Mouse (Mus musculus) erythroblast, embryonic 14.5 days (primary cell): Measurements from ENCODE around the gene Apobec4. TPM values are rescaled to one million over a fixed set of nuclear protein-coding genes. Genes with fewer than 3 reads are reported as not detected.
"Not testable (repeated sequence)": the region's sequence is repeated elsewhere in the genome, so short reads cannot be mapped to it uniquely, and the experiment has no call there.

Experiments
- H3K27me3 ChIP-seq: 2 replicates; pipeline ENCODE4 v1.6.1; 2012; ENCODE audit warnings: inconsistent platforms; ENCODE audit not compliant: control insufficient read depth
- H3K36me3 ChIP-seq: 2 replicates; pipeline ENCODE4 v1.6.1; 2012; ENCODE audit warnings: mild to moderate bottlenecking, inconsistent platforms; ENCODE audit not compliant: control insufficient read depth
- H3K4me1 ChIP-seq: 2 replicates; pipeline ENCODE4 v1.6.1; 2012; ENCODE audit warnings: inconsistent platforms; ENCODE audit not compliant: control insufficient read depth
- H3K4me3 ChIP-seq: replicated peaks from 2 replicates; pipeline ENCODE3; 2012; ENCODE audit warnings: moderate library complexity, mild to moderate bottlenecking, inconsistent platforms
- H3K9me3 ChIP-seq: 2 replicates; pipeline ENCODE4 v1.6.1; 2012; ENCODE audit warnings: low read length, inconsistent platforms, mixed read lengths; ENCODE audit not compliant: control insufficient read depth
- GATA1 ChIP-seq: IDR thresholded peaks from 2 replicates; pipeline ENCODE4 v1.6.1; 2012; ENCODE audit warnings: low read length, inconsistent platforms, mixed read lengths
- TAL1 ChIP-seq: IDR thresholded peaks from 3 replicates; pipeline ENCODE4 v1.6.1; 2012; ENCODE audit warnings: low read length, inconsistent platforms, mixed read lengths
- polyA plus RNA-seq: library from polyadenylated mRNA; stranded (reverse); fragments of >175 nt; gene quantifications from 2 replicates; pipeline ENCODE4 v1.2.3, GENCODE M21; 2012

Gene Apobec4
- polyA plus RNA-seq, 1 experiment: not detected

DNA sequence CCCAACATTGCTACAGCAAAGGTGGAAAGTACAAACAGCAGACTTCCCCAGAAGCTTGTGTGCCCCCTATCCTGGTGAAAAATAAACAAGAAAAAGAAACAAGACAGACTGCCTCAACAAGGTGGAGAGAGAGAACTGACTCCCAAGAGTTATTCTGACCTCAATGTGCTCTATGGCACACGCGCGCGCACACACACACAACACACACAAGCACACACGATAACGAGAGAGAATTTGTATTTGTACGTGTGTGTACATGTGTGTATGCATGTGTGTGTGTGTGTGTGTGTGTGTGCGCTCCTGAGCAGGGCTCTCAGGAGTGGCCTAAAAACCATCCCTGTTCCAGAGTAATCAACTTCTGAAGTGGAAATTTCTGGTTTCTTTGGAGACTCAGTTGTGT is 34.3 kb downstream of the Apobec4 start:
- H3K27me3 ChIP-seq: no peaks in the 10 kb centered on the region
- no peaks in the 10 kb centered on the region for H3K9me3 ChIP-seq
- no peaks in the 10 kb centered on the region for H3K36me3 ChIP-seq
- no peak overlapping the region for H3K4me3 ChIP-seq
- TF ChIP-seq TAL1: no peak
- TF ChIP-seq GATA1: no peak
- no peaks in the 10 kb centered on the region for H3K4me1 ChIP-seq

- H3K9me3 ChIP-seq, H3K4me3 ChIP-seq, H3K27me3 ChIP-seq, H3K36me3 ChIP-seq, H3K4me1 ChIP-seq: not testable (repeated sequence)
Measured at GRCm38 (mm10) chr1:152785446-152785845, 35.1 kb downstream of the Apobec4 start.

GRCm38 (mm10) chr1:152786953-152787352 is 36.6 kb downstream of the Apobec4 start:
- Histone ChIP-seq H3K4me1 (no peaks in the 10 kb centered on the region; the same call in 1 of the 2 replicates), H3K4me3 (no peak overlapping the region), H3K9me3 (no peaks in the 10 kb centered on the region), H3K36me3 (no peaks in the 10 kb centered on the region), H3K27me3 (no peaks in the 10 kb centered on the region)
- TF ChIP-seq GATA1: no peak
- no peak for TF ChIP-seq TAL1

- Histone ChIP-seq H3K4me3 (no peak overlapping the region), H3K9me3 (no peaks in the 10 kb centered on the region), H3K36me3 (no peaks in the 10 kb centered on the region), H3K4me1 (no peaks in the 10 kb centered on the region; the same call in 1 of the 2 replicates), H3K27me3 (no peaks in the 10 kb centered on the region)
- no peak for TF ChIP-seq GATA1
- TF ChIP-seq TAL1: no peak
Measured at GRCm38 (mm10) chr1:152788121-152788660, 37.8 kb downstream of the Apobec4 start.

DNA sequence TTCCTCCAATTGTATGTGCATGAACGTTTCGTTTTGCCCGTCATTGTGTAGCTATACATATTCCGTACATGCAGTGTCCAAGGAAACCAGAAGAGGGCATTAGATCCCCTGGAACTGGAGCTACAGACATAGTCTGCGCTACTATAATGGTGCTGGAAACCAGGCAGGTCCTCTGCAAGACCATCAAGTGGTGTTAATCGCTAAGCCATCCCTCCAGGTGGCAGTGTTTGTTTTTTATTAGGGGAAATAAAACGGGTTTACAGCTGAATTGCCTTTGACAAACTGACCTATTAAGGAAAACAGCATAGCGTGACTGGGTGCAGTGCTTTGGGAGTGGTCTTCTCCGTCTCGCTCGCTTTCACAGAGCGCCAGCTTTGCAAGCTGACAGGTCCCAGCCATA is 39.9 kb downstream of the Apobec4 start:
- TF ChIP-seq GATA1 (no peak), TAL1 (no peak)
- no peaks in the 10 kb centered on the region for H3K27me3 ChIP-seq
- H3K9me3 ChIP-seq: no peaks in the 10 kb centered on the region
- H3K36me3 ChIP-seq: no peaks in the 10 kb centered on the region
- H3K4me1 ChIP-seq: no peaks in the 10 kb centered on the region; the same call in 1 of the 2 replicates
- H3K4me3 ChIP-seq: no peak overlapping the region

DNA sequence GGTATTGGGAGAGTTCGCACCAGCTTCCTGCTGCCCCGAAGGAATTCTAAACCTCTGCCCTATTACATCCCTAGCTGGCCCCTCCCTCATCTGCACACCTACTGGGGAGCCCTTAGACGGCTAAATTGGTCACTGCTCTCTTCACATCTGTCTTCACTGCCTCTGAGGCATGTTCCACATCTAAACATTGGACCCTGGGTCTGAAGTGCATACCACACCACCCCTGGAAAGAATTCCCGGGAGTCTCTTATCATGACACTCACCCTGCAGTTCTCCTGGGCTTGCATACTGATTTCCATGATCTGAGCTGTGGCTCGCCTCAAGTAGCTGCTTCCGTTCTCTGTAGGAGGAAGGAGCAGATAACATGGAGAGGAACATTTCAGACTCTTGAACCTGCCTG is 40.5 kb downstream of the Apobec4 start:
- TF ChIP-seq GATA1 (no peak), TAL1 (no peak)
- no peaks in the 10 kb centered on the region for H3K36me3 ChIP-seq
- no peak overlapping the region for H3K4me3 ChIP-seq
- H3K4me1 ChIP-seq: no peaks in the 10 kb centered on the region; the same call in 1 of the 2 replicates
- H3K27me3 ChIP-seq: no peaks in the 10 kb centered on the region
- no peaks in the 10 kb centered on the region for H3K9me3 ChIP-seq

DNA sequence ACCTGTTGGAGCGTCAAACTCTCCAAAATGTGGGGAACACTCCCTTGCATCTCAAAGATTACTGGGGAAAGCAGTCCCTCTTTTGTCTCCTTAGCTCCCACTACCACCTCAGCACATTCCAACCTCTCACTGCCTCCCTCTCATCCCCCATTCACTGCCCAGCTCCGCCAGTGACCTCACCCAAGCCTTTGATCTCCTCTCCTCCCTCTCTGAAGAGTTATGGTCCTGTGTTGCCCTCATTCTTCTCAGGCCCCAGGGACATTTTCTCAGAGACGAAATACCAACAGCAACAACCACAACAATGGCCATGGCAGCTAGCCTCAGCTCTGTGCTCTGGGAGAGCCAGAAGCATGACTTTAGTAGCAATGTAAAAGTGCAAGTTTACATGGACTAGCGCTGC is 40.9 kb downstream of the Apobec4 start:
- TF ChIP-seq GATA1 (no peak), TAL1 (no peak)

DNA sequence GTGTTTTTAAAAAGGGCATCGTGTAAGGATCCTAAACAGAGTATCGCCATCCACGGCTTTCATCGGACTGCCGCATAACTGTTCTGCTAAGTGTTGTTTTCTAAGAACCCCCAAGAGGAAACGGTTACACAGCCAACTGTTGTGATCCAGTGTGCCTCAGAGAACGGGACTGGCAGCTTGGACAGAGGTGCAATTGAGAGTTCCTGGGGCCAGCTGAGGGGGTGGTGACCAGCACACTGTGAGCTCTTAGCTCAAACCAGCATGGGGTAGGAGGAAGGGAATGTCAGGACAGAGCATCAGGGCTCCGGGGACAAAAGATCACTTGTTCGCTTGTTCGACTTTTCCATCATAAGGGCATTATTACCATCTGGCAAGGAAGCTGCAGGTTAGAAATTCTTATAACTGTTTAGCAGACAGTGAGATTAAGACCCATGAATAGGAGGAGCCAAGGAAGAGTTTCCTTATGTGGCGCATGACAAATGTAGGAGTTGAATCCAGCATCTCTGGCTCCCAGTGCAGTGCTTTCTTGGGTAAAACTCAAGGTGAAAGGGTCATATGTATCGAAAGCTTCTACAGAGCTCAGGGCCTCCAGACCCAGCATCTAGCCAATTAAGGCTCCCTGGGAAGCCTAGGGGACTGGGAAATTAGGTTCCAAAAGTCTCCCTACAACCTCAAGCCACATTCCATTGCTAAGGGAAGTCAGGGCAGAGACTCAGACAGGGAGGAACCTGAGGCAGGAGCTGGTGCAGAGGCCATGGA is 42.6 kb downstream of the Apobec4 start:
- H3K9me3 ChIP-seq: no peaks in the 10 kb centered on the region
- H3K4me3 ChIP-seq: no peak overlapping the region
- no peaks in the 10 kb centered on the region; the same call in 1 of the 2 replicates for H3K4me1 ChIP-seq
- H3K27me3 ChIP-seq: no peaks in the 10 kb centered on the region
- no peaks in the 10 kb centered on the region for H3K36me3 ChIP-seq
- TF ChIP-seq GATA1: no peak
- no peak for TF ChIP-seq TAL1

More for the DNA sequence above, 40.9 kb downstream of the Apobec4 start:
- Histone ChIP-seq H3K27me3 (no peaks in the 10 kb centered on the region), H3K9me3 (no peaks in the 10 kb centered on the region), H3K4me1 (no peaks in the 10 kb centered on the region; the same call in 1 of the 2 replicates), H3K4me3 (no peak overlapping the region), H3K36me3 (no peaks in the 10 kb centered on the region)

DNA sequence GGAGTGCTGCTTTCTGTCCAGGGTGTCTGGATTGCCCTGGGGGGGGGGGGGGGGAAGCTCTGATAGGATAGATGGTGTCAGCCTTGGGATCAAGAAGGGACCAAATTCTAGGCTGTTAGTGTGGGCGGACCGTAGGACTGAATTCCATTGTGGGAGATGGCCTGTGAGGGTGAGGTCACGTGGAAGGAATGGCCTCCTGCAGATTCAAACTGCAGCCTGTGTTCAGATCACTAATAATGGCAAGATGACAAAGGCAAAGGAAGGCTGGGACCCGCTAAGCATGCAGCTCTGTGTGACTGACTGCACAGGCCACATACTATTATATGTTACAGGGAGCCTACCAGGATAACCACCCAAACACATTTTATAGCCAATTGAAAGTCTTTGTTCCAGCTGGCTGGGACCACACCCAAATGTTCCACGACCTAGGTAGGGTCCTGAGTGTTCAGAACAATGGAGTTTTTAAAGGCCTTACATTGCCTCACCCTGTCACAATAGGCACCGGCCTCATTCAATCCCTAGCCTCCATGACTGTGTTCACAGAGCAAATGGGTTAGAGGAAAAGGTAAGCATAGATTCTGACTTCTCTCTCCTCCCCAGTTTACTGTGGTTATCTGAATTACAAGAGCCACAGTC is 43.3 kb downstream of the Apobec4 start:
- Histone ChIP-seq H3K4me3 (no peak overlapping the region), H3K4me1 (no peaks in the 10 kb centered on the region; the same call in 1 of the 2 replicates), H3K9me3 (no peaks in the 10 kb centered on the region), H3K36me3 (no peaks in the 10 kb centered on the region), H3K27me3 (no peaks in the 10 kb centered on the region)
- TF ChIP-seq GATA1: no peak
- TF ChIP-seq TAL1: no peak
